Mouse (Mus musculus) CH12.LX (cell line): ENCODE results near the gene Fes. TPM values are rescaled to one million over a fixed set of nuclear protein-coding genes. Genes with fewer than 3 reads are reported as not detected.

Experiments
- DNase-seq: peaks from one replicate; pipeline ENCODE4 v3.0.0-alpha.2; 2013; ENCODE audit errors: extremely low read depth
- H3K27ac ChIP-seq: 2 replicates; pipeline ENCODE4 v1.5.1; 2012; ENCODE audit warnings: low read depth, mild to moderate bottlenecking, control low read depth, moderate library complexity; ENCODE audit not compliant: insufficient read depth
- H3K27me3 ChIP-seq: replicated peaks from 2 replicates; pipeline ENCODE3; 2012; ENCODE audit warnings: inconsistent platforms
- H3K36me3 ChIP-seq, 2 experiments: replicated peaks in 1 of 2; 2 replicates each; pipeline versions ENCODE3 to v1.6.1; 2012; ENCODE audit warnings: inconsistent platforms in 1 of 2, low read length in 1 of 2, mild to moderate bottlenecking in 1 of 2, mixed read lengths in 1 of 2, moderate library complexity in 1 of 2; ENCODE audit not compliant: control insufficient read depth in 1 of 2, insufficient read depth in 1 of 2
- H3K4me1 ChIP-seq, 2 experiments: 2 replicates each; pipeline ENCODE4 v1.6.1; 2012; ENCODE audit warnings: inconsistent platforms in 1 of 2, moderate library complexity in 1 of 2; ENCODE audit not compliant: insufficient read depth in 2 of 2, control insufficient read depth in 1 of 2
- H3K4me2 ChIP-seq: 2 replicates; pipeline ENCODE4 v1.6.1; 2012; ENCODE audit warnings: low read depth, mild to moderate bottlenecking, control low read depth; ENCODE audit not compliant: poor library complexity, insufficient read depth, severe bottlenecking
- H3K4me3 ChIP-seq, 3 experiments: fragments of 150-350 bp in 1 of 3; sonication (generic) in 1 of 3; replicated peaks in 1 of 3; 2 replicates each; pipeline versions ENCODE3 to v1.5.1; 2011 to 2012; ENCODE audit warnings: low read depth in 2 of 3, low read length in 2 of 3, mild to moderate bottlenecking in 2 of 3, moderate library complexity in 2 of 3, control low read depth in 1 of 3, improper control_type of control experiment in 1 of 3, inconsistent platforms in 1 of 3, mixed read lengths in 1 of 3; ENCODE audit not compliant: poor library complexity in 1 of 3
- H3K79me2 ChIP-seq: replicated peaks from 2 replicates; pipeline ENCODE4 v1.6.1; 2012; ENCODE audit warnings: mild to moderate bottlenecking, moderate library complexity; ENCODE audit not compliant: control insufficient read depth, poor library complexity, insufficient read depth, severe bottlenecking; ENCODE audit errors: extremely low read depth
- H3K9ac ChIP-seq: 2 replicates; pipeline ENCODE4 v1.6.1; 2012; ENCODE audit warnings: low read depth, mild to moderate bottlenecking, control low read depth, moderate library complexity; ENCODE audit not compliant: insufficient read depth
- H3K9me3 ChIP-seq: replicated peaks from 2 replicates; pipeline ENCODE3; 2012; ENCODE audit warnings: low read length, inconsistent platforms, mixed read lengths
- CHD1 ChIP-seq: IDR thresholded peaks from 2 replicates; pipeline ENCODE4 v1.6.1; 2012; ENCODE audit warnings: low read depth, low read length, improper control_type of control experiment, inconsistent platforms
- CHD2 ChIP-seq: IDR thresholded peaks from 2 replicates; pipeline ENCODE4 v1.6.1; 2011; ENCODE audit warnings: low read length, improper control_type of control experiment
- CTCF ChIP-seq, 2 experiments: IDR thresholded peaks in 1 of 2; conservative IDR thresholded peaks in 1 of 2; 2 replicates each; pipeline ENCODE4 v1.5.1; 2011 to 2012; ENCODE audit warnings: low read depth in 2 of 2, low read length in 2 of 2, improper control_type of control experiment in 1 of 2, inconsistent platforms in 1 of 2, mild to moderate bottlenecking in 1 of 2, moderate library complexity in 1 of 2
- ETS1 ChIP-seq: conservative IDR thresholded peaks from 2 replicates; pipeline ENCODE4 v1.6.1; 2012; ENCODE audit warnings: low read depth, mild to moderate bottlenecking, inconsistent platforms, low read length, improper control_type of control experiment, moderate library complexity
- IRF4 ChIP-seq: IDR thresholded peaks from 2 replicates; pipeline ENCODE4 v1.6.1; 2014; ENCODE audit warnings: low read depth, mild to moderate bottlenecking, inconsistent platforms, low read length, improper control_type of control experiment
- MAX ChIP-seq: IDR thresholded peaks from 2 replicates; pipeline ENCODE4 v1.6.1; 2011; ENCODE audit warnings: low read length, improper control_type of control experiment
- MXI1 ChIP-seq: IDR thresholded peaks from 2 replicates; pipeline ENCODE4 v1.6.1; 2011; ENCODE audit warnings: mild to moderate bottlenecking, low read depth, low read length, improper control_type of control experiment
- MYC ChIP-seq: IDR thresholded peaks from 2 replicates; pipeline ENCODE4 v1.6.1; 2011; ENCODE audit warnings: low read depth, mild to moderate bottlenecking, improper control_type of control experiment, low read length
- POLR2A ChIP-seq: IDR thresholded peaks from 2 replicates; pipeline ENCODE4 v1.6.1; 2011; ENCODE audit warnings: low read depth, mild to moderate bottlenecking, improper control_type of control experiment, low read length
- POLR2AphosphoS2 ChIP-seq: IDR thresholded peaks from 2 replicates; pipeline ENCODE4 v1.6.1; 2011; ENCODE audit warnings: low read depth, low read length, improper control_type of control experiment
- RCOR1 ChIP-seq: conservative IDR thresholded peaks from 2 replicates; pipeline ENCODE4 v1.6.1; 2012; ENCODE audit warnings: low read depth, mild to moderate bottlenecking, inconsistent platforms, low read length, improper control_type of control experiment
- SIN3A ChIP-seq: IDR thresholded peaks from 2 replicates; pipeline ENCODE4 v1.6.1; 2012; ENCODE audit warnings: low read length, improper control_type of control experiment, inconsistent platforms
- UBTF ChIP-seq: IDR thresholded peaks from 2 replicates; pipeline ENCODE4 v1.6.1; 2012; ENCODE audit warnings: low read depth, mild to moderate bottlenecking, inconsistent platforms, low read length, improper control_type of control experiment, moderate library complexity
- USF1 ChIP-seq: IDR thresholded peaks from 2 replicates; pipeline ENCODE4 v1.6.1; 2014; ENCODE audit warnings: low read depth, mild to moderate bottlenecking, inconsistent platforms, low read length, improper control_type of control experiment
- USF2 ChIP-seq: conservative IDR thresholded peaks from 2 replicates; pipeline ENCODE4 v1.6.1; 2011; ENCODE audit warnings: low read depth, low read length, improper control_type of control experiment
- ZC3H11A ChIP-seq: IDR thresholded peaks from 2 replicates; pipeline ENCODE4 v1.6.1; 2012; ENCODE audit warnings: low read depth, mild to moderate bottlenecking, inconsistent platforms, low read length, improper control_type of control experiment
- dilution Hi-C: fragments of 300-500 bp; cut with MboI; formaldehyde crosslinking; loops from 2 replicates; pipeline ENCODE4 v1.14.3; 2020; ENCODE audit warnings: low sequenced_read_pairs; ENCODE audit not compliant: extremely low pct_unique_long_range_greater_than_20kb, extremely low pct_ligation_motif_present
- in situ Hi-C: fragments of 300-500 bp; cut with MboI; formaldehyde crosslinking; loops from 3 replicates; pipeline ENCODE4 v1.14.3; 2019; ENCODE audit warnings: low sequenced_read_pairs, low pct_ligation_motif_present, low pct_unique_long_range_greater_than_20kb, mixed read lengths
- polyA plus RNA-seq: library from polyadenylated mRNA; unstranded; fragments of >175 nt; gene quantifications from 2 replicates; pipeline ENCODE4 v1.2.1, GENCODE M21; 2012; ENCODE audit warnings: low read depth; ENCODE audit not compliant: insufficient read length
- total RNA-seq, 2 experiments: library from RNA; depleted of rRNA; stranded (reverse); fragments of 300-350 nt in 1 of 2; fragments of >200 nt in 1 of 2; gene quantifications; 2 replicates each; pipeline ENCODE4 v1.2.3; 2012 to 2014

The Fes gene
- total and polyA plus RNA-seq, 3 experiments: 4.3 to 11.7 (median 9.8) TPM

DNA sequence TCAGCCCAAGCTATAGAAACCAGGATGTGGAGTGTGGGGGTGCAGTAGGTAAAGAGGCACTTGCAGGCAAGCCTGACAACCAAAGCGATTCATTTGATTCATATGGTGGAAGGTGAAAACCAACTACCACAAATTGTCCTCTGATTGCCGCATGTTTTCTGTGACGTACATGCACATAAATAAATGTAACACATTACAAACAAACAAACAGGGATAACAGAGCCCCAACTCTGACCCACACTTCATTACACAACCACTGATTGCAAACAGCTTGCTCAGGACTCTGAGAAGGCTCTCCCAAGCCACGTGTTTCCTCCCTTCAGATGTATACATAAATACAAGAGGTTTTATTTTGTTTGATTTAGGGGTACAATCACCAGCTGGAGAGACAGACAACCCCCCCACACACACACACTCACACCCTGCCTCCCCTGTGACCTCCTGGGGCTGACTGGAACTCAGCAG, 17.7 kb downstream of the Fes start:
- Histone ChIP-seq H3K79me2 (peaks cover 6% of the 10 kb centered on the region), H3K9me3 (no peaks in the 10 kb centered on the region), H3K36me3 (peaks cover 30 to 31% of the 10 kb centered on the region in 2 experiments), H3K4me1 (peaks cover 16 to 62% of the 10 kb centered on the region in 2 experiments), H3K4me2 (peak overlapping the region; percentile 80), H3K9ac (peak overlapping the region; percentile 95), H3K27me3 (no peaks in the 10 kb centered on the region), H3K4me3 (peak overlapping the region; percentile 81 to 93 (median 88)), H3K27ac (peak overlapping the region; percentile 74)
- in situ Hi-C loops (loop anchor here (10.0 kb wide), 1 partner anchor 225 kb away; no protein-coding TSS in a partner anchor), dilution Hi-C loops (no loop called here)
- 0 out of 2 replicates have a peak, but pooled peaks have one; percentile 0 for TF ChIP-seq UBTF
- no peak for TF ChIP-seq CHD2
- TF ChIP-seq ZC3H11A: no peak
- TF ChIP-seq IRF4: no peak
- peak; percentile 81 for TF ChIP-seq MAX
- peak; percentile 81; the same call in 1 of the 2 replicates for TF ChIP-seq MXI1
- TF ChIP-seq MYC: peak; percentile 62; the same call in 1 of the 2 replicates
- DNase-seq: no peak

- Histone ChIP-seq H3K9me3 (no peaks in the 10 kb centered on the region), H3K4me2 (peak overlapping the region; percentile 80), H3K27ac (peak overlapping the region; percentile 74), H3K4me3 (peak overlapping the region; percentile 81 to 93 (median 88)), H3K4me1 (peaks cover 12 to 56% of the 10 kb centered on the region in 2 experiments), H3K79me2 (peaks cover 6% of the 10 kb centered on the region), H3K9ac (peak overlapping the region; percentile 95), H3K36me3 (peaks cover 33 to 35% of the 10 kb centered on the region in 2 experiments), H3K27me3 (no peaks in the 10 kb centered on the region)
- no peak for DNase-seq
- dilution Hi-C loops: no loop called here
- in situ Hi-C loops: no loop called here
- TF ChIP-seq USF2 (no peak), POLR2A (peak; percentile 1; the same call in 1 of the 2 replicates), SIN3A (peak; percentile 7; the same call in 1 of the 2 replicates), POLR2AphosphoS2 (no peak), IRF4 (no peak), RCOR1 (no peak), USF1 (no peak), CTCF (conservative IDR thresholded peaks at IDR 0.05 in 1 of 2, IDR thresholded peaks at IDR 0.05 in 1 of 2; ENCODE audit: low read depth in 2 of 2, low read length in 2 of 2) (no peak), CHD1 (no peak), ETS1 (no peak)
Observed at GRCm38 (mm10) chr7:80369461-80369860, 18.3 kb downstream of the Fes start.
